Mouse (Mus musculus): ENCODE results near the gene Olfr1438-ps1.
"Not testable (repeated sequence)": the region's sequence is repeated elsewhere in the genome, so short reads cannot be mapped to it uniquely, and the experiment has no call there.

The Olfr1438-ps1 gene

DNA sequence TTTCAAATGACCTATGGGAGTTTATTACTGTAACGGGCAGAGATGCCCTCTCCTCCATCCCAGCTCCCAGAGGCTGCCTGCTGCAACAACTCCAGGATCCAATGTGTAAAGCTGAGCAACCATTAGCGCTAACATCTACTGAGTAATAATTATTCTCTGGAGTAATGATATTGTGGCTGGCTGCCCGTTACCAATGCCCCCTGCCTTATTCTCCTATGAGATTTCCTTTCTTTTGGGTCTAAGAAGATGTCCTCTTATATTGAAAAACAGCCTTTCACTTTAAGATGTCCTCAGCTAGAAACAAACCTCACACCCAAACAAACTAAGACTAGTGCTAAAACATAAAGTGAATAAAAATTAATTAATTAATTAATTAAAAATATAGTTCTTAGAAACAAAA is at the start of gene Olfr1438-ps1:
Olfr1438-ps1 (minus strand) TSS at position 101 of the 400 bp plus-strand sequence.
- in situ Hi-C loops (cut with MseI, MboI) = no loop called here

DNA sequence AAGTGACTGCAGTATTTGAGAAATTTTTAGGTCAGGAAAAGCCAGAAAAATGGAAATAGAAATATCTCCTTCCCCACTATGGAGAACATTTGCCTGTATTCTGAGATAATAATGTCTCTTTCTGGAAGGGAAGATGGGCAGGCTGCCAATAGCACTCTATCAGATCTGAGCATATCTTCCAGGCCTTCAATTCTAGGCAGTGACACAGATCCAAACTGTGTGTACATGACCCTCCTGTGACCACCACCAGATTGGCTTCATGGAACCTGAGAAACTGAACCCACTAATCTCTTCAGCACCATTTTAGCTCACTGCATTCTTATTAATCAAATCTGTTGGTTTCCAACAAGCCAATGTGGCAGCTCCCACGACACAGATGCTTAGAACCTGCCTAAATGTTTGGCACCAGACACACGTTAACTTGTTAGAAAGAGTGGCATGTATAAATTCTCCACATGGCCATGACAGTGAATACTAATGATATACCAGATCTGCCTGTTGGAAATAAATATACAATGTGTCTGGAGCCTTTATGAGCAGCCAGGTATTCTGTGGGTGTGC is 38.8 kb upstream of the Olfr1438-ps1 start:
- in situ Hi-C loops (cut with MseI, MboI) = no loop called here

DNA sequence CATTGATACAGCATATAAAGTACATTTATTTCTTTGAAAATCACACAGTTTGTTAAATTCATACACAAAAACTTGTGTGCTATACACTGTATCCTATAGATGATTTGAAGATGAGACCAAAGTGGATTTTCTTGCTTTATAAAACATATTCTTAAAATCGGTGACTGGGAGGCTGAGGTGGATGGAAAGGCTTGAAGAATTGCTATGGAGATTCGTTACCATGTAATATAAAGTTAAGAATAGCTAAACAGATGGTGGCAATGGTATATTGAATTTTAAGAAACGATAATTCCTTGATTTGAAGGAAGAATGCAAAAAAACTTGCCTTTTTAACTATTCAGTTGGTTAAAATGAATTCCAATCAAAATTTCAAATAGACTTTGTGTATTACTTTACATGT is 37.3 kb upstream of the Olfr1438-ps1 start:
- in situ Hi-C loops (cut with MseI, MboI) = no loop called here

DNA sequence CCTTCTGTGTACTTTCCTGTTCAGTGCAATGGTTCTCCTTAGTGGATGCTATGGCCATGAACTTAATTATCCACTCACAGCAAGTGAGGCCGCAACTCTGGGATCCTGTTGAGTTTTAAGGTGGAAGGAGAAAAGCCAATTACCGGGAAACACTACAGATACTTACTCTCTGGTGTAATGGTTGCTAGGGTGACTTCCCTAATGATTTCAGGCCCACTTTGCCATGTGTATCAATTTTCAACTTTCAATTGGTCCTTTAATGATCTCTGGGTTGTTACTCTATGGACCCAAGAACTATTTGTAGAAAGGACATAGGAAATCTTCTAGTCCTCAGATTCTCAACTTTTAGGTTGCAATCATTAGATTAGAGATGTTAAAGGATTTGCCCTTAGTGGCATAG is 10.7 kb downstream of the Olfr1438-ps1 start, which contains the start of gene Olfr1437:
Olfr1437 (minus strand) TSS at position 101 of the 400 bp plus-strand sequence.
- in situ Hi-C loops (cut with MseI, MboI) = no loop called here

DNA sequence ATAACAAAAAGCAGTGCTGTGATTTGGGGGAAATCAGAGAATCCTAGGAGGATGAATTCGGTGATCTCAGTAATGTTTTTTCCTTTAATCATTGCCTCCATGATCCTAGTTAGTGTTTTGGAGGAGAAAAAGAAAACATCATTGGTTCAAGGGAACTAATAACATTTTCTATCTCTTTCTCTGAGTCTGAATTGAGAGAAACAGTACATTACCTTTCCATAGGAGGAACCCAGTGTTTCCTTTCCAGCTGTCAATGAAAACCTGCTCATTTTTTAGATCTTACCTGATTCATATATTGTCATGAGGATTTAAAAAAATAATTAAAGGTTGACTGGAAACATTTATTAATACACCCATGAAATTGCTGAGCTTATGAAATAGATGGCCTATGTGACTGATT is 36.7 kb downstream of the Olfr1438-ps1 start, which contains the start of gene Olfr1436:
Olfr1436 (minus strand) TSS at position 101 of the 400 bp plus-strand sequence.
- in situ Hi-C loops (cut with MseI, MboI) = not testable (repeated sequence)

DNA sequence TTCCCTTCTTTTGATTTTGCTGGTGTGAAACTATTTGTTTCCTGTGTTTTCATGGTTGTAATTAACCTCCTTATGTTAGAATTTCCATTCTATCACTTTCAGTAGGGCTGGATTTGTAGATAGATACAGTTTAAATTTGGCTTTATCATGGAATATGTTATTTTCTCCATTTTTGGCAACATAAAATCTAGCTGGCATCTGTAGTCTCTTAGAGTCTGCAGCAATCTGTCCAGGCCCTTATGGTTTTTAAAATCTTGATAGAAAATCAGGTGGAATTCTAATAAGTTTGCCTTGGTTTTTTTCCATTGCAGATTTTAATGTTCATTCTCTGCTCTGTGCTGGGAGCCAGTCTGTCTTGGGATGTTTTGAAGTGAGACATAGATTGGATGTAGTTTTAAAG is 42.7 kb downstream of the Olfr1438-ps1 start:
- in situ Hi-C loops (cut with MseI, MboI) = no loop called here

DNA sequence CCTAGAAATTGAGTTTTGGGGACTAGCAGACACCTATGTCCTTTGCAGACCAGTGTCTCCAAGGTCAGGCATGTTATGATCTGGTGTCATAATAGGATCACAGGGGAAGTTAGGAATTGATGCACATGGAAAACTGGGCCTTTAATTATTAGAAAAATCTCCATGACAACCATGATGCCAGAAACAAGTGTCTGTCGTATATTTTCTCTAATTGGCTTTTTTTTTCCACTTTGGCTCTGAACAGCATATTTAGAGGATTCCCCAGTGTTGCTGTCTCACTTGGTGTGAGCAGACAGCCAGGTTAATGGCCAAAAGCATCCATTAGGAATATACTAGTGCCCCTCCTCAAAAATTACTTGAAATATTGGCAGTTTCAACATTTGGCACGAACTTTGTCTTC is 56.2 kb downstream of the Olfr1438-ps1 start, which contains the start of gene Olfr1434:
Olfr1434 (plus strand) TSS at position 301 of the 400 bp plus-strand sequence.
- in situ Hi-C loops (cut with MseI, MboI) = no loop called here
